Mouse (Mus musculus) layer of hippocampus, postnatal 10 days (tissue): ENCODE data around the gene Cyren. TPM values are rescaled to one million over a fixed set of nuclear protein-coding genes. Genes with fewer than 3 reads are reported as not detected.

Experiments used
- DNase-seq, 2 experiments: peaks; one replicate each; pipeline ENCODE4 v3.0.0; 2021; ENCODE audit warnings: low spot score in 2 of 2
- total RNA-seq, 2 experiments: library from RNA; stranded (reverse); gene quantifications; 2 replicates each; pipeline ENCODE4 v1.2.3; 2021

Gene Cyren
- total RNA-seq, 2 experiments from 2014 or later, result 5.4 TPM

DNA sequence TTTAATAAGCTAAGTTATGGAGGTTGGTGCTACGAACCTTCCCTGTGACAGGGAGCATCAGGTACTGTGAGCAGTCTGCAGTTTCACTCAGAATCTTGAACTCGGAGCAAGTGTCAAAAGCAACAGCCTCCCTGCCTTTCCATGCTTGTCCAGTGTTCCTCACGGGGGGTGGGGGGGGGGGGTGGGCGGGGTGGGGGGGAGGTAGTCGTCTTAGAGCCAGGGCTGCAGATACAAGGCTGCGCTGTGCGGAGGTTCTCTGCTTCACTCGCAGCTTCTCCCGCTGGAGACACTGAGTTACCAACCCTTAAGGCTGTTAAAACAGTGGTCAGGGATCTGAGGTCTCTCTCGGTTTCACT lies 9.9 kb downstream of the Cyren start:
- DNase-seq, result no peak

DNA sequence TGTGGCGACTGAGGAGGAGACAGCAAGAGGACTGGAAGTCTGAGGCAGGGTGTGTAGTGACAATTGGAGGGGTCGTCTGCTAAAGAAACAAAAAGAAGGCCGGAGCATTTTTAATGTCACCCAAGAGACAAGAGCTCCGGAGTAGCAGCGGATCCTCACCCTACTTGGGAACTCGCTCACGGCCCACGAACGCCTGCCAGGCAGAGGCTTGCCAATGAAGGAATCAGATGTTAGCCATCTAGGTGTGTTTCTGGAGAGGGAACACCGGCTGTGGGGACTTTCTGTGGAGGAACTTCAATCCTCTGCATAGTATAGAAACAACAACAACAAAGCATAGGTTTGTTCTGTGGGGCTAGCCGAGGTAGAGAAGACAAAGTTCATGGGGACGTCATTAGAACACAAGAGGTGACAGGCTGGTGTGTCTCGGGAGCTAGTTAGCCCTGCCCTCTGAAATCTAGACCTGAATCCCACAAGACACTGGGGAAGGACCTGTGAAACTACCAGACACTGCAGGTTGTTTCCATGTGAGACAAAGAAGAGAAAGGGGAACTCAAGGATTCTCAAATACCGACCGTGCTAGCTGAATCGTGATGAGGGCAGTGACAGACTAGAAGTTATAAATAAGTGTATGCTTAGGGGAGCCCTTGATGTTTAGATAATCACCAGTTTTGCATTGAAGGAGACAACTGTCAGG lies 10.4 kb downstream of the Cyren start:
- no peak for DNase-seq

DNA sequence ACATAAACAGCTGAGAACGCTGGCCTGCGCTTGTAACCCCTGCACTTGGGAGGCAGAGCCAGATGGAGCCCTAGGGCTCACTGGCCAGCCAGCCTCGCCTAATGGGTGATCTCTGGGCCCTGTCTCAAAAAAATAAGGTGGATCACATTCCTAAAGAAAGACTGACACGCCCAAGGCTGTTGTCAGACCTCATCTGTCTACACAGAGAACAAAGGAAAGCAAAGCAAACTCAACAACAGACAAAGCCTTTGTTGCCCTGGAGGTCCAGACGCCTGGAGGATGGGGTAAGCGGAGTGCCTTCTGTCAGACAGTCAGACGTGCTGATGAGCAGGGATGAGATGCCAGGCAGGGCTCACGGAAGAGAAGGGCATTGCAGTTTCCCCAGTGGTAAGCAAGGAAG lies 11.1 kb downstream of the Cyren start:
- DNase-seq, result no peak

DNA sequence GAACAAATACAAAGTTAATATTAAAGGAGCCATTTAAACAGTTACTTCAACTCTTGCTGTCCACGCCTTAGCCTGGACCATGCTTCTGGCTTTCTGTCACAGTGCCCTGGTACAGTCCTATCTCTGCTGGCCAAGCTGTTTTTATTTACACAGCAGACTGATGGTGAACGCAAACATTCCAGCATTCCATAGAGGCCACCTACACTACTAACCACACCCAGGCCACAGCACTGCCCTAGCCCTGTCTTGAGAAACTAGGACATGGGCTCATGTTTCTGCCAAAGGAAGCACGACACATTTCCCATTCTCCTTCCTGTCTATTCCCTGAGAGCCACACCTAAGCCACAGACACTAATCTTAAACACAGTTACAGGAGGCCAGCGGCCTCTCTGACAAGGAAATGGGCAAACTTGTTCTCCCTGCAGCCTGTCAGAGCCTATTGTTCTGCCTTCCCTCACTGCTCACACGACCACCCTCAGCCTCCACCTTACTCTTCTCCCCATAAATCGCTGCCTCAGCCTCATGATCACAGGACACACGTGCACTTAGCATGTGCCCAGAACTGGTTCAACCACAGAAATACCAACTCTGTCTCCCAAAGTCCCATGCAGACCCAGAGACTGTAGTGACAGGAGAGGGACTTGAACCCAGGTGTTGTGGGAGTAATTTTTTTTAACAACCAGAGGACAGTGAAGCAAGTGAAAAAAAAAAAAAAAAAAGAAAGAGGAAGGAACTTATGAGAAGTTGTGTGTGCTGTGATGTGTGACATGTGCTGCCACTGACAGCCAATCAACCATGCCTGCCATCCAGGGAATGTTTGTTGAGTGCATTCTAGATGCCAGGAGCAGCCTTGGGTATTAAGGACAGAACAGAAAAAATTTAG lies 11.9 kb downstream of the Cyren start:
- DNase-seq, result no peak

- DNase-seq, result no peak
Observed at GRCm38 (mm10) chr6:34865213-34865612, 12.6 kb downstream of the Cyren start.

GRCm38 (mm10) chr6:34863786-34864514 lies 13.9 kb downstream of the Cyren start:
- DNase-seq, result no peak

- no peak for DNase-seq
Observed at GRCm38 (mm10) chr6:34862791-34863403, 15.0 kb downstream of the Cyren start, which contains the start of gene Tmem140. TSS of gene Tmem140 (plus strand) at chr6:34863146.

DNA sequence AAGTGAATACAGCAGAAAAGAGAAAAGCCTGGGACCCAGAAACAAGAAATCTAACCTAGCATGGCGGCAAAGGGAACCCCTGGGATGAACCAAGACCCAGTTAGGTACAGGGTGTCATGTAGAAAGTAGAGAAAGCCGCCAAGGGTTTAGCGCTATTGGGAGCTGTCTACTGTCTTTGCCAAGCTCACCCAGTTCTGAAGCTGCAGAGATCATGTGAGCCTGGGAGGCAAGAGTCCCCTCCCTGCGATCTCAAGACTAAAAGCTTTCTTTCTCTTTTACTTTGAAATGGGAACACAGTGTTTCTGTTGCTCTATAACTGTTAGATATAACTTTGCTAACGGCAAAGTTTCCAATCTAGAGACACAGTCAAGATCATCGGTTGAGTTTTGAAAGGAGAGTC lies 15.5 kb downstream of the Cyren start:
- DNase-seq, result no peak

- DNase-seq, result no peak
Observed at GRCm38 (mm10) chr6:34861546-34862053, 16.3 kb downstream of the Cyren start.

DNA sequence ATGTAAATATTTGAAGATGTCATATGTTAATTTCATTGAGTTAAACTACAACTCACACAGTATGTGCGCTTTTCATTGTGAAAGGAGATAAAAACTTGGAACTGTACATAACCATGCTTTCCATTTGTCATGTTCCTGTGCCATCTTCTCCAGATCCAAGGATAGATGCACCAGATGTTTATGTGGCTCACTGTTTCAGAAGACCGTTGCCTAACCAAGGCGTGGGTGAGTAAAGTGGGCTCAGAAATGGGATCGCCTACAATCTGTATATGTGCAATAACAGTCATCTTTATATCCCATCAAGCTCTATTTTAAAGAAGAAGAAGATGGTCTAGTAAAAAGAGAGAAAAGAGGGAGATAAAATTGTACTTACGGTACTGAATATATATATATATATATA lies 45.5 kb downstream of the Cyren start:
- DNase-seq, result no peak

- DNase-seq, result no peak
Observed at GRCm38 (mm10) chr6:34824406-34824805, 53.5 kb downstream of the Cyren start.

Other genes starting within 250 kb of the Cyren start
- 10 to 100 TPM; 19.2 to 21.2 TPM for gene Agbl3, start 97.6 kb downstream of the Cyren start, total RNA-seq
- 1 to 10 TPM; 1.1 to 1.8 TPM for gene Tmem140, start 14.9 kb downstream of the Cyren start, total RNA-seq
- gene Wdr91, start 32.8 kb upstream of the Cyren start, total RNA-seq, result 10 to 100 TPM; 32.6 to 34.9 TPM
- gene Stra8, start 42.1 kb upstream of the Cyren start, total RNA-seq, result not detected
- gene Slc23a4, start 110.3 kb upstream of the Cyren start, total RNA-seq, result 1 to 10 TPM; 1.3 to 1.9 TPM